Mouse (Mus musculus): Measurements from ENCODE around the gene Eif4a3. TPM values are rescaled to one million over a fixed set of nuclear protein-coding genes. Genes with fewer than 3 reads are reported as not detected.
"Not testable (repeated sequence)": the region's sequence is repeated elsewhere in the genome, so short reads cannot be mapped to it uniquely, and the experiment has no call there.

The Eif4a3 gene
- polyA plus RNA-seq, 1 experiment: 101 TPM

GRCm38 (mm10) chr11:119300986-119301385 is 1.1 kb upstream of the Eif4a3 start:
- Histone ChIP-seq H3K4me3 (ENCODE audit: insufficient read depth, low read length) (no peak overlapping the region; the same call in 1 of the 2 replicates), H3K27ac (ENCODE audit: insufficient read depth, low read length) (no peak overlapping the region)

DNA sequence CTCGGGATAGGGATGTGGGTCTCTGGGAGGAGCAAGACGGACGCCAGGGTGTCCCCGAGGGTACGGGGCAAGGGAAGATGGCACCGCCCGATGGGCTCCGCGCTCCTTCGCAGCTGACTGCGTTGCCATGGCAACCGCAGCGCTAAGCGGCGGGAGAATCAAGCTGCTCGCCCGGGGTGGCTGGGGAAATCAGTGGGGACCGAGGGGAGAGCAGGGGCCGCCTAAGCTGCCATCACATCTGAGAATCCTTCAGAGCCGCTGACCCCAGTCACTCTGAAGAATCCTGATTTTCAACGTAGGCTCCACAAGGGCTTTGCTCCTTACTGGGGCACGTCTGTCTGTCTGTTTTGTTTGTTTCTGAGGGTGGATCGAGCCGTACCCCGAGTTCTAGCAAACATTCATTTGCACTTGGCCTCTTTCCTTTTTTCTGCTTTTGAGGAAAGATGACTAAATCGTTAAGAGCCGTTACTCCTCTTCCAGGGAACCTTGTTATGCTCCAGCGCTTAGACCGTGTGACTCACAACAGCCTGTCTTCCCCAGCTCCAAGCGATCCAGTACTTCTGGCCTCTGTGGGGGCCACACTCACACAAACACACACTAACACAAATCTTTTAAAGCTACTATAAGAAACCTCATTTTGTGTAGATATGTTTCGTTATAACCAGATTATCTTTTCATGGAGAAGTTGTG is 502 bp upstream of the Eif4a3 start:
- TF ChIP-seq CTCF (IDR thresholded peaks at IDR 0.05; ENCODE audit: extremely low read depth, insufficient read depth, low read length) (no peak), POLR2A (IDR thresholded peaks at IDR 0.05; ENCODE audit: extremely low read depth, insufficient read depth, low read length) (no peak)
- H3K27ac ChIP-seq (ENCODE audit: insufficient read depth, low read length): peak overlapping the region; percentile 90
- peaks cover 3% of the 10 kb centered on the region; the same call in 1 of the 2 replicates for H3K4me1 ChIP-seq (ENCODE audit: control insufficient read depth, insufficient read depth, low read length)
- H3K4me3 ChIP-seq (ENCODE audit: insufficient read depth, low read length): peak overlapping the region; percentile 59

More at GRCm38 (mm10) chr11:119300986-119301385, 1.1 kb upstream of the Eif4a3 start:
- H3K4me1 ChIP-seq (ENCODE audit: control insufficient read depth, insufficient read depth, low read length): peaks cover 3% of the 10 kb centered on the region; the same call in 1 of the 2 replicates
- TF ChIP-seq CTCF (IDR thresholded peaks at IDR 0.05; ENCODE audit: extremely low read depth, insufficient read depth, low read length): no peak
- no peak for TF ChIP-seq POLR2A (IDR thresholded peaks at IDR 0.05; ENCODE audit: extremely low read depth, insufficient read depth, low read length)

GRCm38 (mm10) chr11:119298917-119299316 is 972 bp downstream of the Eif4a3 start:
- H3K4me3 ChIP-seq (ENCODE audit: insufficient read depth, low read length): peak overlapping the region; percentile 59
- no peak for TF ChIP-seq CTCF (IDR thresholded peaks at IDR 0.05; ENCODE audit: extremely low read depth, insufficient read depth, low read length)
- no peak overlapping the region for H3K27ac ChIP-seq (ENCODE audit: insufficient read depth, low read length)
- H3K4me1 ChIP-seq (ENCODE audit: control insufficient read depth, insufficient read depth, low read length): peaks cover 3% of the 10 kb centered on the region; the same call in 1 of the 2 replicates

DNA sequence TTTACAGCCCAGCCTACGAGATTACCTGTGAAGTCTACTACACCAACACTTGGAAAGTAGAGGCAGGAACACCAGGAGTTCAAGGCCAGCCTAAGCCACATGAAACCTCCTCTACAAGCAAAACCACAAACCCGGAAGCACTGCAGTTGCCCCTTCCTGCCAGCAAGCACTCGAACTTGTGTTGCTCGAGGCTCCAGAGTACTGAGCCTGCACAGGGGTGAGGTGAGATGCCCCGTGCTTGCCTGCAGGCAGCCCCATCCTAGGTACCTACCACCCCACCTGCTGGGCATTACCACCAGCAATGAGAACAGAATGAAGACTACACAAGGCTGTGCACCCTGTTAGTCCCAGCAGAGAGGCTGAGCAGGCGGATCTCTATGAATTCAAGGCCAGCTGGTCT is 1.9 kb downstream of the Eif4a3 start:
- TF ChIP-seq POLR2A (IDR thresholded peaks at IDR 0.05; ENCODE audit: extremely low read depth, insufficient read depth, low read length) (no peak), CTCF (IDR thresholded peaks at IDR 0.05; ENCODE audit: extremely low read depth, insufficient read depth, low read length) (no peak)

GRCm38 (mm10) chr11:119292861-119293260 is 7.0 kb downstream of the Eif4a3 start:
- H3K4me1 ChIP-seq (ENCODE audit: control insufficient read depth, insufficient read depth, low read length); H3K4me3 ChIP-seq (ENCODE audit: insufficient read depth, low read length): not testable (repeated sequence)

More for the DNA sequence above, 1.9 kb downstream of the Eif4a3 start:
- Histone ChIP-seq H3K4me3 (ENCODE audit: insufficient read depth, low read length) (no peak overlapping the region), H3K27ac (ENCODE audit: insufficient read depth, low read length) (no peak overlapping the region), H3K4me1 (ENCODE audit: control insufficient read depth, insufficient read depth, low read length) (peaks cover 3% of the 10 kb centered on the region; the same call in 1 of the 2 replicates)

GRCm38 (mm10) chr11:119287207-119287992 is 12.5 kb downstream of the Eif4a3 start:
- Histone ChIP-seq H3K4me3 (ENCODE audit: insufficient read depth, low read length) (no peak overlapping the region), H3K27ac (ENCODE audit: insufficient read depth, low read length) (no peak overlapping the region), H3K4me1 (ENCODE audit: control insufficient read depth, insufficient read depth, low read length) (no peaks in the 10 kb centered on the region)
- TF ChIP-seq POLR2A (IDR thresholded peaks at IDR 0.05; ENCODE audit: extremely low read depth, insufficient read depth, low read length) (no peak), CTCF (IDR thresholded peaks at IDR 0.05; ENCODE audit: extremely low read depth, insufficient read depth, low read length) (no peak)

More at GRCm38 (mm10) chr11:119292861-119293260, 7.0 kb downstream of the Eif4a3 start:
- H3K27ac ChIP-seq (ENCODE audit: insufficient read depth, low read length): not testable (repeated sequence)

DNA sequence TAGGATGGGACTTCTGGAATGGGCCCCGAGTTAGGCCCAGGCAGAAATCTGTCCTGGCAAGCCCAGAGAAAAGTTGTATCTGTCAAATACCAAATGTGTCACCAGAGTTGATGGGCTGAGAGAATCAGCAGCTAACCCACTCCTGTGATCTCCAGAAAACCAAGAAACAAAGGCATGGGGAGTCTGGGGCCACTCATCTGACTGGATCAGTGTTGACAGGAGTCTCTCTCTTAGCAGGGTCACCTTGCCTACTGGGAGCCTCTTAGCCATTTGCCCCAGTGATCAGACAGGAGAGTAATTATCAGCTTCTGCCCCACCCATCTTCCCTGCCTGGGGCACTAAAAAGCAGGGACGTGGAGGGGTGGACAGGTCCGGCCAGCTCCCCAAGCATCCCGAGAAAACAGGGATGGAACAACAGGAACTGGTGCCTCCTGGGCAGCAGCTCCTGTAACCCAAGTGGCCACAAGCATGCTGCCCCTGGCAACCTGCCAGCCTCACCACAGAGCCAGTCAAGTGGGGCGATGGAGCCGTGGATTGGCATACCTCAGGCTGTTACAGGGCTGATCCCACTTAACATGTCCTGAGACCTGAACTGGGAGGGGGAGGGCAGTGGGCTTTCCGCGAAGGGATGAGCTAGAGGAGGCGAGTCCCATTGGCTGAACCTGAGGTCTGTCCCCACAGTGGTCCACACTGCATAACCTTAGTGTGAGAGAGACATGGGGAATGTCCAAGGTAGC is 13.9 kb downstream of the Eif4a3 start:
- no peaks in the 10 kb centered on the region for H3K4me1 ChIP-seq (ENCODE audit: control insufficient read depth, insufficient read depth, low read length)
- TF ChIP-seq POLR2A (IDR thresholded peaks at IDR 0.05; ENCODE audit: extremely low read depth, insufficient read depth, low read length): no peak
- TF ChIP-seq CTCF (IDR thresholded peaks at IDR 0.05; ENCODE audit: extremely low read depth, insufficient read depth, low read length): no peak
- H3K4me3 ChIP-seq (ENCODE audit: insufficient read depth, low read length): no peak overlapping the region
- H3K27ac ChIP-seq (ENCODE audit: insufficient read depth, low read length): no peak overlapping the region

DNA sequence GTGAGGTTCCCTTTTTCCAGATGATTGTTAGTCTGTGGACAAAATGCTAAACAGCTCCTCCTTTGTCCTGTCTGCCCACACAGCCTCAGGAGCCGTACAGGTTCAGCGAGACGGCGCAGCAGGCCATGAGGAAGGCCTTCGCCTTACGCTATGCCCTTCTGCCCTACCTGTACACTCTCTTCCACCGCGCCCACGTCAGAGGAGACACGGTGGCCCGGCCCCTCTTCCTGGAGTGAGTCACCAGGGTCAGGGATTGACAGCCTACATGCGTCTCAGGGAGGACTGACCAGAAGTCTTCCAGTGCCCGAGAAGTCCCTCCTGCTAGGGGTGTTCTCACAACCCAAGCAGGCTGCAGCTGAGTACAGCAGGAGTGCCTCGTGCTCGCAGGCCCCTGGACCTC is 18.9 kb downstream of the Eif4a3 start:
- Histone ChIP-seq H3K4me1 (ENCODE audit: control insufficient read depth, insufficient read depth, low read length) (no peaks in the 10 kb centered on the region), H3K27ac (ENCODE audit: insufficient read depth, low read length) (no peak overlapping the region), H3K4me3 (ENCODE audit: insufficient read depth, low read length) (no peak overlapping the region)
- TF ChIP-seq POLR2A (IDR thresholded peaks at IDR 0.05; ENCODE audit: extremely low read depth, insufficient read depth, low read length): no peak

DNA sequence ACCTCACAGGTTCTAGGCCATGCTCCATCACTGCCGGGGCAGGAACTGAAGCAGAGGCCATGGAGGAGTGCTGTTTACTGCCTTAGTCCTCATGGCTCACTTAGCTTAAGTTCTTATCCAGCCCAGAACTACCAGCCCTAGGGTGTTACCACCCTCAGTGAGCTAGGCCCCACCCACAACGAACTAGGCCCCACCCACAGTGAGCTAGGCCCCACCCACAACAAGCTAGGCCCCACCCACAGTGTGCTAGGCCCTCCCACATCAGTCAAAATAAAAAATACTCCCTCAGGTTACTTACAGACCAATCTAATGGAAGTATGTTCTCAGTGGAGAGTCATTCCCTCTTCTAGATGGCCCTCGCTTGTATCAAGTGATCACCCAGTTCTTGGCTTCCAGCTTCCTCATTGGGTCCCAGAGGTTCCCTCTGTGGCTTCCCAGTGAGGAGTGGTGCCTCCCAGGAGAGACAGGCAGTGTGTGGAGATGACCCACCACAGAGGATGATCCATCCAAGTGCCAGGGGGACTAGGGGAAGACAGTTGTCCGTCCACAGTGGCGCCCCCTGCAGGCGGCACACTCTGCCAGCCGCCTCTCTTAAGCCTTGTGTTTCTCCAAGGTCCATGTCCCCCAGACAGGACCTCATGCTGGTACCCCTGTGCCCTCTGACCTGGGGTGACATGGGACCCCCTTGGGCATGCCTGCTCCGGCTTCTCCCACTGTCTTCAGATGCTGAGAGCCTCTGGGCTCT is 26.5 kb downstream of the Eif4a3 start:
- Histone ChIP-seq H3K4me3 (ENCODE audit: insufficient read depth, low read length) (no peak overlapping the region), H3K4me1 (ENCODE audit: control insufficient read depth, insufficient read depth, low read length) (0 out of 2 replicates have a peak, but pooled peaks cover 3% of the 10 kb centered on the region), H3K27ac (ENCODE audit: insufficient read depth, low read length) (no peak overlapping the region)
- TF ChIP-seq CTCF (IDR thresholded peaks at IDR 0.05; ENCODE audit: extremely low read depth, insufficient read depth, low read length) (no peak), POLR2A (IDR thresholded peaks at IDR 0.05; ENCODE audit: extremely low read depth, insufficient read depth, low read length) (no peak)

Measured in cortical plate, adult 2 months (tissue).